Mouse (Mus musculus) kidney, adult 2 months (tissue): ENCODE measurements at regions not wholly inside any gene's neighbourhood (a gene's known extent, or its start where the extent isn't known, plus 50 kb on each side); places are given as distances from the start of the nearest gene placed in this dataset.
A peak's percentile ranks its signal among the peaks of the same experiment; 100 is the strongest.
"Not testable (repeated sequence)": the region's sequence is repeated elsewhere in the genome, so short reads cannot be mapped to it uniquely, and the experiment has no call there.

Experiments
- DNase-seq: peaks from one replicate; pipeline ENCODE4 v3.0.0; 2021
- H3K27ac ChIP-seq: fragments of 200-500 bp; 2 replicates; pipeline ENCODE4 v1.5.1; 2012; ENCODE audit warnings: low read depth, low read length, control low read depth, inconsistent platforms; ENCODE audit not compliant: insufficient read depth
- H3K27me3 ChIP-seq: fragments of 200-500 bp; replicated peaks from 2 replicates; pipeline ENCODE4 v1.6.1; 2012; ENCODE audit warnings: mild to moderate bottlenecking, moderate library complexity, low read length, inconsistent platforms; ENCODE audit not compliant: control insufficient read depth, insufficient read depth
- H3K36me3 ChIP-seq: fragments of 200-500 bp; 2 replicates; pipeline ENCODE4 v1.6.1; 2012; ENCODE audit warnings: mild to moderate bottlenecking, moderate library complexity, low read length, inconsistent platforms; ENCODE audit not compliant: control insufficient read depth, insufficient read depth
- H3K4me1 ChIP-seq: fragments of 200-500 bp; 2 replicates; pipeline ENCODE4 v1.6.1; 2011; ENCODE audit warnings: low read length; ENCODE audit not compliant: control insufficient read depth, insufficient read depth
- H3K4me3 ChIP-seq: fragments of 200-500 bp; 2 replicates; pipeline ENCODE4 v1.5.1; 2011; ENCODE audit warnings: mild to moderate bottlenecking, low read depth, low read length, control low read depth; ENCODE audit not compliant: insufficient read depth
- CTCF ChIP-seq: fragments of 200-500 bp; conservative IDR thresholded peaks from 2 replicates; pipeline ENCODE4 v1.5.1; 2011; ENCODE audit warnings: low read depth, mild to moderate bottlenecking, control low read depth, low read length, moderate library complexity, mixed read lengths; ENCODE audit not compliant: insufficient read depth, insufficient read length
- POLR2A ChIP-seq: fragments of 200-500 bp; IDR thresholded peaks from one replicate; pipeline ENCODE4 v1.6.1; 2011; ENCODE audit warnings: low read depth, low read length, control low read depth
- WGBS: fragments of 180-500 bp; shearing (Covaris S2); methylation state at CpG from one replicate; pipeline ENCODE4 v1.1.7; 2018; 5-methylcytosine and 5-hydroxymethylcytosine counted together

- not testable (repeated sequence) for H3K36me3 ChIP-seq, H3K27me3 ChIP-seq, H3K4me3 ChIP-seq, H3K4me1 ChIP-seq, H3K27ac ChIP-seq
- 57% methylated on average over 4 of the region's 5 CpGs for WGBS
- DNase-seq, result peak; percentile 0
Observed at GRCm38 (mm10) chrX:170809909-170810308, 137.5 kb downstream of the Asmt start.

GRCm38 (mm10) chrX:170815381-170815780, 142.9 kb downstream of the Asmt start:
- TF ChIP-seq CTCF, result no peak
- no peak for TF ChIP-seq POLR2A
- Histone ChIP-seq H3K4me1 (no peaks in the 10 kb centered on the region), H3K36me3 (no peaks in the 10 kb centered on the region), H3K27ac (no peak overlapping the region), H3K27me3 (no peaks in the 10 kb centered on the region), H3K4me3 (no peak overlapping the region)
- WGBS, result 67% methylated on average over 2 of the region's 2 CpGs
- DNase-seq, result no peak

GRCm38 (mm10) chrX:170841108-170841507, 168.7 kb downstream of the Asmt start:
- not testable (repeated sequence) for H3K4me3 ChIP-seq, H3K4me1 ChIP-seq, H3K36me3 ChIP-seq, H3K27me3 ChIP-seq, DNase-seq, H3K27ac ChIP-seq
- WGBS, result 60% methylated on average over 5 of the region's 5 CpGs

GRCm38 (mm10) chrX:170841551-170841950, 169.1 kb downstream of the Asmt start:
- not testable (repeated sequence) for H3K27me3 ChIP-seq, H3K36me3 ChIP-seq, H3K4me3 ChIP-seq, DNase-seq, H3K4me1 ChIP-seq, H3K27ac ChIP-seq

- H3K27me3 ChIP-seq, H3K27ac ChIP-seq, H3K4me1 ChIP-seq, H3K4me3 ChIP-seq, H3K36me3 ChIP-seq: not testable (repeated sequence)
- WGBS, result 73% methylated on average over 5 of the region's 5 CpGs
- peak; percentile 0 for DNase-seq
Observed at GRCm38 (mm10) chrX:170842878-170843465, 170.5 kb downstream of the Asmt start.

GRCm38 (mm10) chrX:170876616-170877015, 204.2 kb downstream of the Asmt start:
- not testable (repeated sequence) for H3K27ac ChIP-seq, H3K4me3 ChIP-seq, H3K27me3 ChIP-seq, DNase-seq, H3K4me1 ChIP-seq, H3K36me3 ChIP-seq
- WGBS, result no CpG with 5 or more reads among the region's 2 CpGs

- H3K4me3 ChIP-seq, H3K27me3 ChIP-seq, H3K27ac ChIP-seq, H3K4me1 ChIP-seq, H3K36me3 ChIP-seq: not testable (repeated sequence)
- peak; percentile 0 for DNase-seq
Observed at GRCm38 (mm10) chrX:170880864-170881263, 208.4 kb downstream of the Asmt start.
